Mouse (Mus musculus) forebrain, embryonic 14.5 days (tissue): ENCODE data around the gene Kcnmb3. TPM values are rescaled to one million over a fixed set of nuclear protein-coding genes. Genes with fewer than 3 reads are reported as not detected.

Experiments used
- ATAC-seq: fragments of 200-750 bp; cut with Nextera tagmentation; 2 replicates; pipeline ENCODE4 v1.8.0; 2017; ENCODE audit warnings: mild to moderate bottlenecking, moderate library complexity
- DNase-seq: peaks from one replicate; pipeline ENCODE4 v3.0.0-alpha.2; 2015; ENCODE audit warnings: low spot score
- H3K27ac ChIP-seq: fragments of 300-500 bp; sonication (generic); 2 replicates; pipeline ENCODE4 v1.5.1; 2014; ENCODE audit warnings: low read depth, mild to moderate bottlenecking, control low read depth, low read length, moderate library complexity
- H3K27me3 ChIP-seq: fragments of 300-500 bp; sonication (generic); replicated peaks from 2 replicates; pipeline ENCODE4 v1.6.1; 2014; ENCODE audit warnings: low read length, control low read depth, mixed read lengths; ENCODE audit not compliant: control insufficient read depth, insufficient read depth
- H3K36me3 ChIP-seq: fragments of 300-500 bp; sonication (generic); 2 replicates; pipeline ENCODE4 v1.6.1; 2014; ENCODE audit warnings: low read length, control low read depth; ENCODE audit not compliant: control insufficient read depth, insufficient read depth
- H3K4me1 ChIP-seq: fragments of 300-500 bp; sonication (generic); 2 replicates; pipeline ENCODE4 v1.6.1; 2014; ENCODE audit warnings: antibody characterized with exemption, low read length, control low read depth; ENCODE audit not compliant: control insufficient read depth, insufficient read depth
- H3K4me2 ChIP-seq: fragments of 300-500 bp; sonication (generic); 2 replicates; pipeline ENCODE4 v1.6.1; 2014; ENCODE audit warnings: mild to moderate bottlenecking, control low read depth, low read length
- H3K4me3 ChIP-seq: fragments of 300-500 bp; sonication (generic); 2 replicates; pipeline ENCODE4 v1.5.1; 2014; ENCODE audit warnings: low read depth, low read length, control low read depth
- H3K9ac ChIP-seq: fragments of 300-500 bp; sonication (generic); 2 replicates; pipeline ENCODE4 v1.6.1; 2014; ENCODE audit warnings: mild to moderate bottlenecking, low read length, control low read depth, moderate library complexity
- H3K9me3 ChIP-seq: fragments of 300-500 bp; sonication (generic); replicated peaks from 2 replicates; pipeline ENCODE4 v1.6.1; 2016; ENCODE audit warnings: low read length, control low read depth, mixed read lengths; ENCODE audit not compliant: control insufficient read depth
- WGBS: fragments of 180-500 bp; shearing (Covaris S2); extraction: QIAGEN DNeasy Blood & Tissue Kit; methylation state at CpG from one replicate; pipeline ENCODE4 v1.1.7; 2014; 5-methylcytosine and 5-hydroxymethylcytosine counted together
- polyA plus RNA-seq: library from polyadenylated mRNA; unstranded; fragments of >200 nt; fragmentation: Nextera tagmentation; extraction: Ambion mirVana; gene quantifications from 2 replicates; pipeline ENCODE4 v1.2.1, GENCODE M21; 2014

Gene Kcnmb3
- polyA plus RNA-seq, 1 experiment from 2014 or later = not detected

- H3K27me3 ChIP-seq = no peaks in the 10 kb centered on the region
- WGBS = 65% methylated on average over 4 of the region's 4 CpGs
- no peak overlapping the region for H3K4me2 ChIP-seq
- H3K9ac ChIP-seq = no peak overlapping the region
- H3K9me3 ChIP-seq = no peaks in the 10 kb centered on the region
- no peak overlapping the region for H3K4me3 ChIP-seq
- H3K36me3 ChIP-seq = peaks cover 78% of the 10 kb centered on the region
- ATAC-seq (no peak), DNase-seq (peak; percentile 6)
- H3K4me1 ChIP-seq = no peaks in the 10 kb centered on the region
- H3K27ac ChIP-seq = no peak overlapping the region
Observed at GRCm38 (mm10) chr3:32459777-32460176, 32.3 kb downstream of the Kcnmb3 start.

- Histone ChIP-seq H3K9ac (no peak overlapping the region), H3K27ac (no peak overlapping the region), H3K4me1 (no peaks in the 10 kb centered on the region), H3K9me3 (no peaks in the 10 kb centered on the region), H3K36me3 (peaks cover 68% of the 10 kb centered on the region), H3K4me3 (no peak overlapping the region), H3K4me2 (no peak overlapping the region), H3K27me3 (no peaks in the 10 kb centered on the region)
- ATAC-seq (no peak), DNase-seq (peak; percentile 20)
- 58% methylated on average over 11 of the region's 11 CpGs for WGBS
Observed at GRCm38 (mm10) chr3:32454329-32455021, 37.6 kb downstream of the Kcnmb3 start.

- Histone ChIP-seq H3K36me3 (peaks cover 74% of the 10 kb centered on the region), H3K4me3 (no peak overlapping the region), H3K27ac (no peak overlapping the region), H3K9me3 (no peaks in the 10 kb centered on the region), H3K4me2 (no peak overlapping the region), H3K9ac (no peak overlapping the region), H3K27me3 (no peaks in the 10 kb centered on the region), H3K4me1 (no peaks in the 10 kb centered on the region)
- ATAC-seq (no peak), DNase-seq (no peak)
Observed at GRCm38 (mm10) chr3:32441710-32442109, 50.3 kb downstream of the Kcnmb3 start.

GRCm38 (mm10) chr3:32438716-32439115, 53.3 kb downstream of the Kcnmb3 start:
- Histone ChIP-seq H3K4me3 (no peak overlapping the region), H3K27me3 (no peaks in the 10 kb centered on the region), H3K9ac (no peak overlapping the region), H3K4me2 (no peak overlapping the region), H3K4me1 (no peaks in the 10 kb centered on the region), H3K9me3 (no peaks in the 10 kb centered on the region), H3K27ac (no peak overlapping the region), H3K36me3 (peaks cover 62% of the 10 kb centered on the region)
- ATAC-seq (no peak), DNase-seq (no peak)
- 92% methylated on average over 4 of the region's 4 CpGs for WGBS

- 94% methylated on average over 6 of the region's 6 CpGs for WGBS
- no peak overlapping the region for H3K9ac ChIP-seq
- H3K27ac ChIP-seq = no peak overlapping the region
- H3K4me3 ChIP-seq = no peak overlapping the region
- no peaks in the 10 kb centered on the region for H3K4me1 ChIP-seq
- DNase-seq (no peak), ATAC-seq (no peak)
- H3K27me3 ChIP-seq = no peaks in the 10 kb centered on the region
- H3K9me3 ChIP-seq = no peaks in the 10 kb centered on the region
- H3K4me2 ChIP-seq = no peak overlapping the region
- peaks cover 53% of the 10 kb centered on the region for H3K36me3 ChIP-seq
Observed at GRCm38 (mm10) chr3:32437820-32438219, 54.2 kb downstream of the Kcnmb3 start.

- DNase-seq = no peak
- no peaks in the 10 kb centered on the region for H3K27me3 ChIP-seq
- H3K4me2 ChIP-seq = no peak overlapping the region
- no peaks in the 10 kb centered on the region for H3K9me3 ChIP-seq
- 93% methylated on average over 6 of the region's 6 CpGs for WGBS
- ATAC-seq = no peak
- no peak overlapping the region for H3K27ac ChIP-seq
- no peak overlapping the region for H3K9ac ChIP-seq
- H3K36me3 ChIP-seq = peaks cover 49% of the 10 kb centered on the region
- H3K4me3 ChIP-seq = no peak overlapping the region
- no peaks in the 10 kb centered on the region for H3K4me1 ChIP-seq
Observed at GRCm38 (mm10) chr3:32437297-32437696, 54.7 kb downstream of the Kcnmb3 start.

GRCm38 (mm10) chr3:32436101-32436500, 55.9 kb downstream of the Kcnmb3 start:
- ATAC-seq = no peak
- H3K4me3 ChIP-seq = no peak overlapping the region
- H3K9me3 ChIP-seq = no peaks in the 10 kb centered on the region
- H3K4me1 ChIP-seq = no peaks in the 10 kb centered on the region
- H3K4me2 ChIP-seq = no peak overlapping the region
- no peak overlapping the region for H3K27ac ChIP-seq
- H3K9ac ChIP-seq = no peak overlapping the region
- H3K27me3 ChIP-seq = no peaks in the 10 kb centered on the region
- WGBS = 91% methylated on average over 11 of the region's 11 CpGs
- DNase-seq = no peak
- peaks cover 38% of the 10 kb centered on the region for H3K36me3 ChIP-seq

- Histone ChIP-seq H3K9me3 (no peaks in the 10 kb centered on the region), H3K4me1 (no peaks in the 10 kb centered on the region), H3K36me3 (peaks cover 21% of the 10 kb centered on the region), H3K27me3 (no peaks in the 10 kb centered on the region), H3K9ac (no peak overlapping the region), H3K27ac (no peak overlapping the region), H3K4me3 (no peak overlapping the region), H3K4me2 (no peak overlapping the region)
- ATAC-seq (no peak), DNase-seq (no peak)
- WGBS = 86% methylated on average over 2 of the region's 2 CpGs
Observed at GRCm38 (mm10) chr3:32434016-32434415, 58.0 kb downstream of the Kcnmb3 start.

GRCm38 (mm10) chr3:32430394-32430793, 61.6 kb downstream of the Kcnmb3 start:
- no peak overlapping the region for H3K27ac ChIP-seq
- H3K9ac ChIP-seq = no peak overlapping the region
- H3K4me3 ChIP-seq = no peak overlapping the region
- H3K36me3 ChIP-seq = no peaks in the 10 kb centered on the region
- WGBS = 57% methylated on average over 2 of the region's 2 CpGs
- no peak for DNase-seq
- H3K4me2 ChIP-seq = no peak overlapping the region
- H3K9me3 ChIP-seq = no peaks in the 10 kb centered on the region
- no peaks in the 10 kb centered on the region for H3K4me1 ChIP-seq
- H3K27me3 ChIP-seq = no peaks in the 10 kb centered on the region
- no peak for ATAC-seq
